Mouse (Mus musculus) right cerebral cortex, postnatal 14 days (tissue): ENCODE measurements around the gene Wbp1l.
A peak's percentile ranks its signal among the peaks of the same experiment; 100 is the strongest.

ENCODE experiments used
- DNase-seq: peaks from one replicate; pipeline ENCODE4 v3.0.0; 2022

Wbp1l gene

DNA sequence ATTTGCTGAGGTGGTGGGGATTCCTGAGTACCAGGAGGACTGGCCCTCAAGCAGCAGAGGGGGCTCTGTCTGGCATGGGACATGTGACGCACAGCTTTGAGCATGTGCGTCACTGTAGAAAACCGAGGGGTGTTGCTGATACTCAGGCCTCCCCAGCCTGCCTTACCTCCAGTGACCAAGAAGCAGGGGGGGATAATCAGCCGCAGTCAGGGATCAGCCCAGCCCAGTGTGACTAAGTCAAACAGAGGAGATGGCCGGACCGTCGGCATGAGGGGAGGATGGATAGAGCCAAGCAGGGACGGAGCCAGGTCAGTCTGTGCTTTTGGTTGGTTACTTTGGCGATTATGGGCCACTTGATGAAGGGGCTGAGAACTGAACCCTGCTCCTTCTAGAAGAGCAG is 32.8 kb downstream of the Wbp1l start:
- no peak for DNase-seq

DNA sequence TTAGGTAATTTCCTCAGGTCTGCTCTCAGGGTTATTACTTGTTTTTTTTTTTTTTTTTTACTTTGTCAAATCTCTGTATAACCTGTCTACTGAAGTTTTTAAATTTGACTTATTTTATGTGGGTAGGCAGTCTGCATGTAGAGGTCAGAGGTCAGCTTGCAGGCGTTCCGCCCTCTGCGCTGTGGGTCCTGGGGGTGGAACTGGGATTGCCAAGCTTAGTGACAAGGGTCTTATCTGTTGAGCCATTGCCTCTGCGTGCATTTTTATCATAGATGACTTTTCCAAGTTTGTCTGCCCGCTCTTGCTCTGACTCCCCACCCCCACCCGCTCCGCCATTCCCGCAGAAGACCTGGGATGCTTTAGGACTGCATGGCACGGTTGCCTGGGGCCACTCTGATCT is 36.9 kb downstream of the Wbp1l start:
- no peak for DNase-seq

DNA sequence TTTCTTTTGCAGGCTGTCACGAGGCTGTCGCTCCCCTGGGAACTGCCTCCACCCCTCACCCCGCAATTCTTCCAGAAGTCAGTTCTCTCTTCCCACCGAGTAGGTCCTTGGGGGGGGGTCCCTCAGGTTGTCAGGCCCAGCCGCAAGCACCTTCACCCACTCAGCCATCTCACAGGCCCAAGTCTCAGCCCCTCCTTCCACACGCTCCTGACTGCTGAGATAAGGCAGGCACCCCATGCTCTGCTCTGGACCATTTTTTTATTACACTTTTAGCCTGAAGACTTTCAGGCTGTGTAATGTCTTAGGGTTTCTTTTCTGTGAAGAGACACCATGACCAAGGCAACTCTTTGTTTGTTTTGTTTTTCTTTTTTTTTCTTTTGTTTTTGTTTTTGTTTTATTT is 38.7 kb downstream of the Wbp1l start:
- no peak for DNase-seq

DNA sequence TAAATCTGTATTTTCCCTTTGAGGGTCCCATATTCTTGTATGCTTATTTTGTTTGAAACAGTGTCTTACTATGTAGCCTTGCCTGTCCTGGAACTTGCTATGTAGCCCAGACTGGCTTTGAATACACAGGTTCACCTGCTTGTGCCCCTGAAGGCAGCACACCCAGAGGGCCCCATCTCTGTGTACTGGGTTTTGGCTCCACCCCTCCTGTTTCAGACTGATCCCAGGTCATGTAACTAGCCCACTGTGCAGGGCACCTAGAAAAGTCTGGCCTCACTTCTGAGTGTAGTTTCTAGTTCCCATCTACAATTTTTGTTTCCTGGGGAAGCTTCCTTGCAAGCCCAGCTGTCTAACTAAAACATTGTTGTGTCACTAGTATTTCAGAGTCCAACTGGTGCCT is 40.2 kb downstream of the Wbp1l start:
- DNase-seq = no peak

DNA sequence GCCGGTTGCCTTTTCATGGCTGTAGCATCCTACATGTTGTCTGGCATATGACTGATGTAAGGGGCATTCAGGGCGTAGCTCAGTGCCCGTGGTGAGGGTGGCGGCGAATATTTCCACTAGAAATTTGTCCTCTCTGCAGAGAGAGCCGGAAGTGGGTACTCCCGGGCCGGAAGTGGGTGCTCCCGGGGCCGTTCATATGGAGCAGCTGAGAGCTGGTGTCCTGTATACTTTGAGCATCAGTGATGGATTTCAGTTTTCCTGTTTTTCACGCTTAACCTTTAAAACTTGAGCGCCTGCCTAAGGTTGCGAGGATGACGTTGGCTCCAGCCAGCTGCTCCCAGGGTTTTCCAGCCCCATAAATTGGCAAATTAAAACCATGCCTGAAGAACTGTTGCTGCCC is 40.6 kb downstream of the Wbp1l start:
- no peak for DNase-seq

DNA sequence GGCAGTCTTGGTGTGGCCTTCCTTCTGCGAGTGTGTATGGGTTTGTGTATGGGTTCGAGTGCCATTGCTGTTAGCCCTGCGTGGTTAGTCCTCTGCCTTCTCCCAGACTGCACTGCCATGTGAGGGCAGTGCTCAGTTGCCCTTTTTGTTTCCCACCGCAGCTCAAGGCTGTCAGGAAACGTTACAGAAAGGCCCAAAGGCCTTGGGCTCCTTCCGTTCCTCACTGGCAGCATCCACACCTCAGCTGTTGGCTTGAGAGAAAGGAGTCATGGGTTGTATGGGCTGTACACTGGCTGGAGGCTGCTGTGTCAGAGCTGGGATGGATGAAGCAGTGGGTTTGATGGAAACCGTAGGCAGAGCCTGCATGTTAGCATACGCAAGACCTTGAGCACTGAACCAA is 41.9 kb downstream of the Wbp1l start:
- DNase-seq = no peak

DNA sequence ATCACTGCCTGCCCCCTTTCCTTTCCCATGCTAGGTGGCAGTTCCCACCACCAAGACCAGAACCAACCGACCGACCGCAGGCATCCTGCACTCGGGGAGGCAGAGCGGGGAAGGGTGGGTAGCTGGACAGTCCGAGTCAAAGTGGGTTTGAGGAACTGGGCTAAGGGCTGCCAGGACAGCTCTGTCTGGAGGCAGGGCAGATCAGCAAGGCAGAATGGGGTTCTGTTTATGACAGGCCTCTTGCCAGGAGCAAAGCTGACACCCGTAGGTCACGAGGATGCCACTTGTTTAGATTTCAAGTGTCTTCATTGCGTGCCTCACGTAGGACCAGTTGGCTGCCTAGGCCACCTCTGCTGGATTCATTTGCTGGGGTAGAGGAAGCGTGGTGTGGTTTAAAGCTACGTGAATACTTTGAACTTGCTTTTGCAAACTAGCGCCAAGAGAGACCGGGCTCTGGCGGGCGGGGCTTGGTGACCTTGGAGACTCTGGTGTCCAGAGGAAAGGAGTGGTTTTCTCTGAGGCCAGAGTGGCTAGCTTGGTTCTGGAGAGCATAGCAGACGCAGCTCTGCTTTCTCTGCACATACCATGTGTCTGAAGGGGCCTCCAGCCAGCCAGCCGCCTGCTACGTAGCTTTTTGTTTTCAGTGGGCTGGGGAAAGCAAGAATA is 42.7 kb downstream of the Wbp1l start:
- DNase-seq = no peak

DNA sequence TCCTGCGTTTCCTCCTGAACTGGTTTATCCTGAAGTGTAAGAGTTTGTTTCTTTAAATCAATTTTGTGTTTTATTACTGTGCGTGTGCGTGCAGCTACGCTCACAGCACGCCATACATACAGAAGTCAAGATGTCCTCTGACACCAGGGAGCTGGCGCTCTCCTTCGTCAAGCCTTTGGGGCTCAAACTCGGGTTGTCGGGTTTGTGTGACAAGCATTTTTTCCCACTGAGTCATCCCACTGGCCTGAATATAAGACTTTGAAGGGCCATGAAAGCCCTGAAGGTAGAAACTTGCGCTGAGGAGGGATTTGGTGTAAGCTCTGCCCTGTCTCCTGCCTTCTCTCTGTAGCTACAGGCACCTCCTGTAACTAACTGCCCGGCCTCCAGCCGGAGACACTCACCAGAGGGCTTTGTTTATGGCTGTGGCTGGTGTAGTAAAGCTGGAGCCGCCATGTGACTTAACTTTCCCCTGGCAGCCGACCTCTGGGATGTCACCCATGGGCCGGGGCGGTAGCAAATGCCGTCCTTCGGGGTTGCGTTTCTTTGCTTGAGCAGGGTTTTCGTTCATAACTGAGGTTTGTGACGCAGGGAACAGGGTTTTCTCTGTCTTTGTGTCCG is 43.4 kb downstream of the Wbp1l start:
- no peak for DNase-seq

DNA sequence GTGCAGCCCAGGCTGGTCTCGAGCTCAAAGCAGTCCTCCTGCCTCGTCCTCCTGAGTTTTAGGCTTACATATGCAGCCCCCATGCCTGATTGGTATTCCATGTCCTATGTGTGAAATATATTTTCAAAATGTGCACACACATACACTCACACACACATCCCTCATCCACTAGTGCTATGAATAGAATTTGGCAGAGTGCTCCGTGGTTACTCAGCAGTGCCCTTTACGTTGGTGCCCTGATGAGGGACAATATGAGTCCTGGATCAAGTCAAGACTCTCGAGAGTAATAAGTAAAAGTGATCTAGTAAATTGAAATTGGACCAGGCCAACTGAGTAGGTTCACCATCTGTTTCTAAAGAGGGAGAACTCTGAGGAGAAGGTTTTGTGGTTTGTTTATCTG is 44.4 kb downstream of the Wbp1l start:
- DNase-seq = no peak

DNA sequence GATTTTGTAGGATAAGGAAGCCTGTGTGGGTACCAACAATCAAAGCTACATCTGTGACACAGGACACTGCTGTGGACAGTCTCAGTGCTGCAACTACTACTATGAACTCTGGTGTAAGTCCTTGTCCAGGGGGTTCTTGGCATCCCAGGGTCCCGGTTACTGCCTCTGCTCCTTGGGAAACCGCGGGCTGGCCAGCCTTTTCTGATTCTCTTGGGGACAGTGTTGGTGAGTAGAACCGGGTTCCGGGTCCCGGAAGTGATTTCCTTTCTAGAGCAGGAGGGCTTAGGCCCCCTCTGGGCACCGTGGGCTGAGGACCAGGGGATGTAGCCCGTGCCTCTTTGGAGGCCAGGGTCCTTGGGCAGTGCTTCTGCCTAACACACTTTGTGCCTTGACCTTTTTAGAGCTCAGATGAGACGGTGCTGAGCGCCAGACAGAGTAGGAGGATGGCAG is 45.5 kb downstream of the Wbp1l start:
- no peak for DNase-seq

DNA sequence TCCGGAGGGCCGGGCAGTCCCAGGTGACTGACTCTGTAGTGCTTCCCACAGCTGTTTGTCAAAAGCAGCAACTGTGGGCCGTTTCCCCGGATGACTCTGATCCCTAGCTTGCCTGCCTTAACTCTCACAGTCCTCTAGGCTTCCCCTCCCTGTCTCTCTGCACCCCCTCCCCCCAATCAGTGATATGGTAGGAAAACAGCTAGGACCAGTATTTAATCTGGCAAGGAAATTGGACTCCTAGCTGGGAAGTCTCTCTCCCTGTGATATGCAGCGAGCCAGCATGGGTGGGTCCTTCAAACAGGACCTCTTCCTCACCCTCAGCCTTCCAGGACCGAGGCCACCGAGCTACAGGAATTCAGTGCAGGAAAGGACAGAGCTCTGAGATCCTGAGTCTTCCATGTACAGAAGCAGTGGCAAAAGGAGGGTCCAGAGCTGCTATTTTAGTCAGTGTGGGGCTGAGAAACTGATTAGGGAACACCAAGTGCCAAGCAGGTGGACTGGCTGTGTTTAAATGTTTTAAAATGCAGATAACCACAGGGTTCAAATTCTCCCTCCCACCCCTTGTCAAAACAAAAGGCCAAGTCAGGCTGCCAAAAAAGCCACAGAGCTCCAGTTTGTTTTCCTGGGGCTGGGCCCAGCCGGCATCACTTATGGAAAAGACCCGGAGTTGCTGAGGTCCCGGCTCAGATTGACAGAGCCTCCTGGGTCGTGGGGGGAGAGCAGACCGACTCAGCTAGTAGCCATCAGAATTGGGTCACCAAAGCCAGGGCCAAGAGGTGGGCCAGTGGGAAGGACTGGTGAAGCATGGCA is 46.1 kb downstream of the Wbp1l start:
- DNase-seq = no peak

DNA sequence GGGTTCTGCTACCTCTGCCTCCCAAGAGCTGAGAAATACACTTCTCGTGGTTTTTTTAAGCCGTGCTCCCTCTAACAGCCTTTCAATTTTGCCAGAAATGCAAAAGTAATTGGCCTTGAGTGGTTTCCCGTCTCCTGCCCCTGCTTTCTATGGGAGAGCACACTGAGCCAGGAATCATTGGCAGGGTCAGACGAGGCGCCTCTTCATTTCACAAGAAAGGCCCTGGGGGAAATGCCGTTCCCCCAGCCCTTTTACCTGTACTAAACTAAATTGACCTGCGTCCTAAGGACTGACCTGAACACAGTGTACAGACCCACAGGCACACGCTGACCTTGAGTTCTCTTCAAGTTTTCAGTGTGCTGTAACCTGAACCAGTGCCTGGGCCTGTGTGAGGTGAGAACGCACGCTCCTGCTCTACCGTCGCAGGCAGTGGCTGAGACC is 47.2 kb downstream of the Wbp1l start:
- DNase-seq = no peak

DNA sequence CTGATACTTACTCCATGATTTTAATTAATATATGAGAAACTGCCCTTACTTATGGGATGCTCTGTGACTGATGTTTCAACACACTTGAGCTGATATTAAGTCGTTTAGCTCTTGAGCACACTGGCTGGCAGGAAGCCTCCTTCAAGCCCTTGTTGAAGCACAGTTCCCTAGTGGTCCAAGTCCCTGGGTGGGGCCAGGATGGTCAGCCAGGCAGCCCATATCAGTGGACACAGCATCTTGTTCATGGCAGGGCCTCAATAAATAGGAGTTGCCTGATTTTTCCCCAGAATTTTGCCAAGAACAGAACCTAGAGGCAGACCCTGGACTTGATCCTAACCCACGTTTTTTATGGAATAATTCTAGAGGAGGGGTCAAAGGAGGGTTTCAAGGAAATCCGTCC is 48.4 kb downstream of the Wbp1l start:
- no peak for DNase-seq

DNA sequence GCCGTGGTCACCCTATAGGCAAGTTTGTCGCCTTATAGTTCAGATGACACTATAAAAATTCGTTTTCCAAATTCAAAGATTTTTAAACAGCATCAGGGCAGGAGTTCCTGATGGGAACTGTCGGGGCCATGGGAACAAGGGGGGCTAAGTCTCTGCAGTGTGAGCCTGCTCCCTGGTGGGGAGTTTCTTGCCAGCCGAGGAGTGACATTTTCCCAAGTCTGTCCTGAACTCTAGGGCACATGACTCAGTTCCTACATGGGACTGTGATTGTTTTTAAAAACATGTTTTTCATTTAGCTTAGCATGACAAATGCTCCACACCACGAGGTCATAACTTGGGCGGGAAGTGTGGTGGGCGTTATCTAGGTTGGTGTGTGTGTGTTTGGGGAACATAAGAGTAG is 49.0 kb downstream of the Wbp1l start:
- no peak for DNase-seq

DNA sequence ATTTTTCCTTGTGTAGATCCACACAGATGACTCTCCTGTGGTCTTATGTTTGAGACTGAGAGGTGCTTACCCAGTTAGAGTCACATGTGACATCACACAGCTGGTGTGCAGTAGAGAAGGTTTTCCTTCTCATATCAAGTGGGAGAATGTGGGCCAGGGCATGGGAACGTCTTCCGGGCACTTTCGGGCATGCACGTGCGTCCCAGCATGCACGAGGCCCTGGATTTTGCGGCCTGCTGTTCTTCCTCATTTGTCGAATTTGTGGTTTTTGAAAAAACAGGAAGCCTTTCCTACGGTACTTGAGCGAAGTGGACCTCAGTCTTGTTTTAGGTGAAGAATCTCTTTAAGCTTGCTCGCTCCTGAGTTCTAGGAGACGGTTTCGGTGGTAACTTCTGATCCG is 49.7 kb downstream of the Wbp1l start:
- no peak for DNase-seq

DNA sequence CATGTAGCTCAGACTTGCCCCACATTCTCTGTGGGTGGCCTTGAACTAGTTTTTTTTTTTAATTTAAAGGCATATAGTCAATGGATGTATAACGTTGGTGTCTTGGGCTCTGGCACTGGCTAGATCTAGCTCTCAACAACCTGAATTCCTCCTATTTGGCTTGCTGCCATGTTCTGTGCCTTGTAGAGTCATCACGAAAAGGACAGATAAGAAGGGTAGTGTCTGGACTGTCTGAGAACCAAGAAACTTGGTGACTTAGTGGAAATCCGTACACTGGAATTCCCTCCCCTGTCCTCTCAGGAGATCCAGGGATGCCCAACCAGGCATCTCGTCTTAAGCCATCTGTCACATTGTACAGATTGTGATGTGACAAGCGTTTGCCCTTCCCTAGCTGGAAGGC is 54.3 kb downstream of the Wbp1l start:
- no peak for DNase-seq

DNA sequence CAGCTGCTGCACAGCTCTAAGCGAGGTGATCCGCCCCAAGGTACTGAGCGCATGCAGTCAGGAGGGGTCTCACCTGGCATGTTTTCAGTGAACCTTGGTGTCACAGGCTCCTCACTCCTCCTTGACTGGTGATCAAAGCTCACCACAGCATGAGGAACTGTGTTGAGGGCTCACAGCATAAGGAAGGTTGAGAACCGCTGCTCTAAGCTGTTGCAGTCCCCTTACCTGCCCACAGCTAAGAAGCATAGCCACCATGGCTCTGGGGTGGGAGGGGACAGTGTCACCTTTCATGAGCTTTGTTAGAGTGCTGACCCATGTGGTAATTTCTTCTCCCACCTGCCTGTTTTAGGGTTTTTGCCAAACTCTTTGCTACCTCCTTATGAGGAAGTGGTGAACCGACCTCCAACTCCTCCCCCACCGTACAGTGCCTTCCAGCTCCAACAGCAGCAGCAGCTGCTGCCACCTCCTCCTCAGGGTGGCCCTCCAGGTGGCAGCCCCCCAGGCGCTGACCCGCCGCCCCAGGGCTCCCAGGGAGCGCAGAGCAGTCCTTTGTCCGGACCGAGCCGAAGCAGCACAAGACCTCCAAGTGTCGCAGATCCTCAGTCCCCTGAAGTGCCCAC is 54.8 kb downstream of the Wbp1l start:
- DNase-seq = no peak

DNA sequence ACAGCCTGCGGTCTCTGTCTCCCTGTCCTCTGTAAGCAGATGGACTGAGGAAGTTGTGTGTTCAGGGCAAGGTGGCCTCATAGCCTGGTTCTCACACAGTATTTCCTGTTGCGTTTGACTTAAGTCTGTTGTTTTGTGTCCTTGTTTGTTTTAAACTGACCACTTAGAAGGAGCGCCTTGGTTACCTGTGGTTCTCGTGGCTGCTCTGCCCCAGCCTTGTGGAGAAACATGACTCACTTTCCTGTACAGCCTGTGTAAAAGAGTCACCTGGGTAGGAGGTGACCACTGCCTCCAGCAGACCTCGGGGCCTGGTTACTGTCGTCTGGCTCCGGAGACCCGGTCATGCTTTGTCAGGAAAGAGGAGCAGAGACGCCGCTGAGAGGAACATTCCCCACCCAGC is 56.7 kb downstream of the Wbp1l start:
- no peak for DNase-seq

DNA sequence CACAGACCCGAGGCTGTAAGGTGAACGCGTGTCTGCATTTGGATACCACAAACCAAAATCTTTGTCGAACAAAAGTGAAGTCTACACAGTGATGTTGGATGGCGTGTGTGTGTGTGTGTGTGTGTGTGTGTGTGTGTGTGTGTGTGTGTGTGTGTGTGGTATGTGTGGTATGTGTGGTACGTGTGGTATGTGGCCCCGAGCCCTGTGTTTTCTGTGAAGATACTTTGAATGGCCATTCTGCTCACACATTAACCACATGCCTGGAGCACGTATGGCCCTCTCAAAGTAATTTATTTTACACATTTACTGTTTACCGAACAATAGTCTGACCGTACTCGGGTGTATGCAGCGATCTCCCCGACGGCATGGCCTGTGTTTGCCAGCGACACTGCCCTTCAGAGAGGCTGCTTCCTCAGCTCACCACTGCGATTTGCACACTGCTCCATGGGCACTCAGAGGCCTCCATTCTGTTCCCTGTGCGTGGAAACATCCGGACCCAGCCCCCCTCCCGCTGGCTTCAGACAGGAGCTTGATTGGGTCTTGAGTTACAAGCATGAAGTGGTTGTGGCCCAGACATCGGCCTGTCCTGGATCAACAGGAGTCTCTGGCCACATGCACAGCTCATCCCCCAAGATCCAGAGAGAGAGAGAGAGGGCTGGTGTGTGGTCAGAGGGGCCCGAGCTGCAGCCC is 57.4 kb downstream of the Wbp1l start:
- DNase-seq = no peak

DNA sequence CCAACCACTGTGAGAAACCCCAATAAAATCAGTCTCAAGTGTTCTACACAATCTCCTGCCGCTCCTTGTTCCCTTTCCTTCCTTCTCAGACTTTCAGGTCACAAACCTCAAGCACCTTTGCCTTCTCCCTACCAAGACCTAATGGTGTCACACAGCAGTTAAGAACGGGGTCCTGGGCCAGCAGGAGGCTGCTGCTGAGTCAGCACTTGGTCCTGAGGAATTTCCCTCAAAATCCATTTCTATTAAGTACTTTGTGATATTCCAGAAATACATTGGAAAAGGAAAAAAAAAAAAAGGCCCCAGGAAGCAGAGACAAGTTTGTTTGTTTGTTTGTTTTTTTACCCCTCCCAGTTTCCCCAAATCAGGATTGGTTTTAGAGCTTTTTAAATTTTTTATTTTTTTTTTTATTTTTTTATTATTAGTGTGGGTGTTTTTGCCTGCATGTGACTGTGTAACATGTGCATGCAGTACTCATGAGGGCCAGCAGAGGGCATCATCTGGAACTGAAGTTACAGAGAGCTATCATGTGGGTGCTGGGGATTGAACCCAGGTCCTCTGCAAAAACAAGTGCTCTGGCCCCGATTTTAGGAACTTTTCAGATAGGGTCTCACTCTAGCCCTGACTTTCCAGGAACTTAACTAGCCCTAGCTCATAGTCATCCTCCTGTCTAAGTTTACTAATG is 58.6 kb downstream of the Wbp1l start:
- DNase-seq = peak; percentile 42

DNA sequence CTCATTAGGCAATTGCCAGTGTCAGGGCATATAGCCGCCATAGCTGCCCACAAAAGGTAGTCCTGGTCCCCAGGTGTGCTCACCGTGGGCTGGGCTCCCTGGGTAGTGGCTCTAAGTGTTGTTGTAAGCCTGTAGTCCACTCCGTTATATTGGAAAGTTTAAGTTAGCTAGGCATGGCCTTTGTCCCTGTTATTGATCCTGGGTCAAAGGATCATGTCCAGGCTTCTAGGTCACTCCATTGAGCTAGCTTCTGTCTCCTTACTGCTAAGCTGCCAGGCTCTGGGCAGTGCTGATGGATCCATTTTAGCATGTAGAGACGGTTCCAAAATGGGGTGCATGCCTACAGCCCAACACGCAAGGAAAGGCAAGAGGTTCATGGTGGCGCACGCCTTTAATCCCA is 59.5 kb downstream of the Wbp1l start:
- no peak for DNase-seq

DNA sequence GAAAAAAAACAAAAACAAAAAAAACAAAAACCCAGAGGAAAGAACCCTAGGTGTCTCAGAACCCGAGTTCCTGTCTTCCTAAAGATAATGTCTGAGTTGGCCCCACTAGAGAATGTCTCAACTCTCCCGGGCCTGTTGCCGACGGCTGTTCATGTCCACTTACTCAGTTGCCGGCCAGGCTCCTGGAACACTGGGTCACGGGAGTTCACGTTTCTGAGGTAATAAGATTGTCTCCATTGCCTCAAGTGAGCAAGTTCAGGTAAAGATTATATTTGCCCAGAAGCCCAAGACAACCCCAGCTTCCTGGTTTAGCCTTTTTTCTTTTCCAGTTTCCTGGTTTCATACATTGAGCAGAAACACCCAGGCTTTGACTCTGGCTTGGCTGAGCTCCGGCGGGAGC is 60.0 kb downstream of the Wbp1l start:
- no peak for DNase-seq

DNA sequence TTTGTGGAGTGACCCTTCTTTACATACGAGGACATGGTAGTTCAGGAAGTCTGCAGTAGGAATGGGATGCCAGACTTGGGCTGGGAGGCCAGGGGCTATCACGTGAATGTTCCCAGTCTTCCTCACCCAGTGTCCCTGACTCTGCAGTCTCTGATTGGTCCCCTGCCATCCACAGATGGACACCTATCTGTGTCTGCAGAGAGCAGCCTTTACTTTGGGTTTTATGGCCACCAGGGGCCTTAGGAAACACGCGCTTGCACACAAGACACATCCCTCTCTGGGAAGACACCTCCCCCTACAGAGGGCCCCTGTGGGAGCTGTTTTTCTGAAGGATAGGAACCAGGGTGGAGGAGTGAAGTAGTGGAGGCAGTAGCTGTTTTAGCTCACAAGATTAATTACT is 62.6 kb downstream of the Wbp1l start:
- DNase-seq = no peak
